Mouse (Mus musculus) olfactory bulb, adult 2 months (tissue): ENCODE data around the gene Armh1.

Source experiments
- CTCF ChIP-seq: fragments of 200-500 bp; IDR thresholded peaks from 2 replicates; pipeline ENCODE4 v1.5.1; 2012; ENCODE audit warnings: low read depth, mild to moderate bottlenecking, low read length, moderate library complexity; ENCODE audit not compliant: insufficient read depth
- POLR2A ChIP-seq: fragments of 200-500 bp; IDR thresholded peaks from 2 replicates; pipeline ENCODE4 v1.6.1; 2012; ENCODE audit warnings: mild to moderate bottlenecking, low read depth, low read length, moderate library complexity; ENCODE audit not compliant: insufficient read depth

DNA sequence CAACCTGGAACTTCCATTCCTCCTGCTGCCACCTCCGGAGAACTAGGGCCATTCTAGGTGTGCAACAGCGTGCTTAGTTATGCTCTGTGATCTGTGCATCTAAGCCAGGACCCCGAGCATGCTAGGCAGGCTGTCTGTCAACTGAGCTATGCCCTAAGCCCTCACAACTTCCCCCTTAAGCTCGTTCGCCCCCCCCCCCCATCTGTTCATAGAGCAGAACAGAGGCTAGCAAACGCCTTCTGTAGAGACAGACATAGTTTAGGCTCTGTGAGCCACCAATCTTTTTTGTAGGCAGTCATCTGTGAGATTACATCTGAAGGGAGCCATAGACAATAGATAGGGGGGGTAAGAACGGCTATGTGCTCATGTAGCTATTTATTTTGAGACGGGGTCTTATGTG is 11.1 kb upstream of the Armh1 start:
- TF ChIP-seq POLR2A (no peak), CTCF (no peak)
